Comparison of ENCODE assay signal across 22 mouse cellular contexts in the genomic region with DNA sequence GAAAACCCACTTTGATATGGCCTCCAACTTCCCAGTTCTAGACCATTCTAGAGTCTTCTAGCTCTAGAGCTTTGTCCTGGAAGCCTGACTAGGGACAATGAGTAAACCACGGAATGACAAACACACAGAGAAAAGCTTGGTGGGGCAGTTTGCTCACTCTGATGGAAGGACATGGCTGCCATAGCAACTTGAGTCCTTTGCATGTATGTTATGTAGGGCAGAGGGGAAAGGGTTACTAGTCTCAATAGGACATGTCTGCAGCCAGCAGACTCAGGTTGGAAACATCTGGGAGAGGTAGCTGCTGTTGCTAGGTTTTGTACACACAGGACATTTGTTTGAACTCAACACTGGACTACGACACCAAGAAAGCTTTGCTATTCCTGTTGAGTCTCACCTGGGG.
DNase-seq lines count a peak whose midpoint lies in the region; ATAC-seq and TF ChIP-seq lines count a peak whose summit lies in the region.
"Had no signal": no experiment of that assay in that cellular context is flagged by ENCODE, and none has a peak within 500 bp of the region (broad histone marks: within the 10 kb centered on the region; RNA-seq: fewer than 3 reads in every experiment).

No protein-coding gene starts in this region.

- intact Hi-C loops in heart, postnatal 14 days (cut with DNase I) = no loop called here

- H3K27me3 ChIP-seq in stomach, postnatal 0 days (ENCODE audit: control insufficient read depth, insufficient read depth, low read length) = no peaks in the 10 kb centered on the region
- H3K27me3 ChIP-seq: CH12.LX, Patski had no signal

- TF ChIP-seq CTCF in stomach, postnatal 0 days (IDR thresholded peaks at IDR 0.05; ENCODE audit: low read depth) = no peak

- no peak overlapping the region for H3K9ac ChIP-seq in stomach, postnatal 0 days (ENCODE audit: low read length)

- no peak overlapping the region for H3K4me2 ChIP-seq in stomach, postnatal 0 days (replicated peaks; ENCODE audit: low read depth)

- no peak overlapping the region for H3K27ac ChIP-seq in stomach, postnatal 0 days (replicated peaks)

- no peak for TF ChIP-seq EP300 in stomach, postnatal 0 days (optimal IDR thresholded peaks at IDR 0.05)

- H3K4me3 ChIP-seq in stomach, postnatal 0 days (ENCODE audit: low read depth, low read length) = no peak overlapping the region

- WGBS in stomach, postnatal 0 days = 69% methylated on average over 2 of the region's 2 CpGs

- peak; percentile 85 for ATAC-seq in stomach, postnatal 0 days (ENCODE audit: low FRiP score, low TSS enrichment)
- no peak for ATAC-seq in cerebellum, adult (ENCODE audit: insufficient number of reproducible peaks, low FRiP score, low TSS enrichment)
- ATAC-seq: activated CD4-positive, CD25-positive, alpha-beta regulatory T cell, adult 4 months; CD4-positive, CD25-positive, alpha-beta regulatory T cell, adult 4 months; Patski had no signal

- DNase-seq in heart, adult 11 months = peak; percentile 52
- no peak for DNase-seq in heart, postnatal 14 days
- peak; percentile 6 for DNase-seq in retina, postnatal 1 day
- DNase-seq in retina, embryonic 14.5 days (ENCODE audit: low spot score) = no peak
- no peak for DNase-seq in stomach, postnatal 0 days (ENCODE audit: low spot score)
- DNase-seq: adrenal gland, adult 2 months; adrenal gland, adult 8-10 months; adrenal gland, postnatal 10 days; adrenal gland, postnatal 14 days; adrenal gland, postnatal 25 days; adrenal gland, postnatal 36 days; B cell, adult 2 months; cerebellum, adult 11 months; cerebellum, adult 11-12 months; cerebellum, adult 18-20 months; cerebellum, adult 2 months had no signal

- no peaks in the 10 kb centered on the region for H3K4me1 ChIP-seq in stomach, postnatal 0 days (replicated peaks; ENCODE audit: control insufficient read depth, insufficient read depth)

- H3K36me3 ChIP-seq in stomach, postnatal 0 days (ENCODE audit: control insufficient read depth, insufficient read depth, low read length) = no peaks in the 10 kb centered on the region
- H3K36me3 ChIP-seq: G1E had no signal

- no peaks in the 10 kb centered on the region for H3K9me3 ChIP-seq in stomach, postnatal 0 days (ENCODE audit: control insufficient read depth, low read length)

Comparison
In these comparisons a context has a peak if more than half of its experiments do, and no peak if none do; other contexts are left out.
1. DNase-seq: peak in heart, adult 11 months (single experiment) and retina, postnatal 1 day (single experiment); none in heart, postnatal 14 days (0 of 2), retina, embryonic 14.5 days (single experiment) and stomach, postnatal 0 days (single experiment).